Mouse (Mus musculus) hindbrain, embryonic 14.5 days (tissue): ENCODE data around the gene Ppp6r3. TPM values are rescaled to one million over a fixed set of nuclear protein-coding genes. Genes with fewer than 3 reads are reported as not detected.

Experiments
- ATAC-seq: fragments of 200-750 bp; cut with Nextera tagmentation; 2 replicates; pipeline ENCODE4 v1.8.0; 2017; ENCODE audit warnings: moderate number of reproducible peaks, mild to moderate bottlenecking, moderate TSS enrichment, moderate library complexity; ENCODE audit not compliant: low FRiP score
- DNase-seq: peaks from one replicate; pipeline ENCODE4 v3.0.0-alpha.2; 2015; ENCODE audit warnings: low spot score
- H3K27ac ChIP-seq: fragments of 300-500 bp; sonication (generic); 2 replicates; pipeline ENCODE4 v1.5.1; 2014; ENCODE audit warnings: mild to moderate bottlenecking, moderate library complexity
- H3K27me3 ChIP-seq: fragments of 300-500 bp; sonication (generic); 2 replicates; pipeline ENCODE4 v1.6.1; 2014; ENCODE audit warnings: mild to moderate bottlenecking, low read length, mixed read lengths; ENCODE audit not compliant: control insufficient read depth, insufficient read depth
- H3K36me3 ChIP-seq: fragments of 300-500 bp; sonication (generic); replicated peaks from 2 replicates; pipeline ENCODE4 v1.6.1; 2014; ENCODE audit not compliant: control insufficient read depth, insufficient read depth
- H3K4me1 ChIP-seq: fragments of 300-500 bp; sonication (generic); replicated peaks from 2 replicates; pipeline ENCODE4 v1.6.1; 2014; ENCODE audit warnings: antibody characterized with exemption, low read length, mixed read lengths; ENCODE audit not compliant: control insufficient read depth, insufficient read depth
- H3K4me2 ChIP-seq: fragments of 300-500 bp; sonication (generic); replicated peaks from 2 replicates; pipeline ENCODE4 v1.6.1; 2014; ENCODE audit warnings: mild to moderate bottlenecking, moderate library complexity
- H3K4me3 ChIP-seq: fragments of 300-500 bp; sonication (generic); replicated peaks from 2 replicates; pipeline ENCODE4 v1.5.1; 2014; ENCODE audit warnings: mild to moderate bottlenecking, low read length
- H3K9ac ChIP-seq: fragments of 300-500 bp; sonication (generic); 2 replicates; pipeline ENCODE4 v1.6.1; 2014
- H3K9me3 ChIP-seq: fragments of 300-500 bp; sonication (generic); 2 replicates; pipeline ENCODE4 v1.6.1; 2016; ENCODE audit warnings: low read length; ENCODE audit not compliant: control insufficient read depth
- WGBS: fragments of 180-500 bp; shearing (Covaris S2); extraction: QIAGEN DNeasy Blood & Tissue Kit; methylation state at CpG from one replicate; pipeline ENCODE4 v1.1.7; 2014; 5-methylcytosine and 5-hydroxymethylcytosine counted together
- polyA plus RNA-seq: library from polyadenylated mRNA; unstranded; fragments of >200 nt; fragmentation: Nextera tagmentation; extraction: Ambion mirVana; gene quantifications from 2 replicates; pipeline ENCODE4 v1.2.1, GENCODE M21; 2014

Gene Ppp6r3
- polyA plus RNA-seq, 1 experiment from 2014 or later, result 59.9 TPM

DNA sequence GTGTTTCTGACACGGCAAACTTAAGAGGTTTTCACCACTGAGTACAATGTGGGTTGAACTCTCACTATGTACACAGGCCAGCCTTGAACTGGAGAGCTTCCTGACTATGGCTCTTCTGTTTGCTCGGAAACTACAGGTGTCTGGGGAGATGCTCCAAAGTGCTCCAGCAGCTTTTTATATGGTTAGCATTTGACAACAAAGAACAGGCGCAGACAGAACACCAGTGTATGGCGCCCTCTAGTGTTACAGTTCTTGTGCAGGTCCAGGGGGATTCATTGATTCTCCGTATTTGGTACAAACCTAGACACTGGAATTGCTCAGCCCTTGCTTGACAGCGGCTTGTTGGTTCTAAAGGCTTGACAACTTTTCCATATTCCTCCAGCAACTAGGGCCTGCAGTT, 124.4 kb downstream of the Ppp6r3 start:
- Histone ChIP-seq H3K27me3 (no peaks in the 10 kb centered on the region), H3K9ac (no peak overlapping the region), H3K36me3 (peaks cover 35% of the 10 kb centered on the region), H3K4me2 (no peak overlapping the region), H3K4me3 (no peak overlapping the region), H3K27ac (no peak overlapping the region), H3K4me1 (no peaks in the 10 kb centered on the region), H3K9me3 (no peaks in the 10 kb centered on the region)
- WGBS, result 28% methylated on average over 6 of the region's 6 CpGs
- DNase-seq (peak; percentile 94), ATAC-seq (peak; percentile 75)

- H3K27me3 ChIP-seq, result no peaks in the 10 kb centered on the region
- H3K4me2 ChIP-seq, result no peak overlapping the region
- H3K9me3 ChIP-seq, result no peaks in the 10 kb centered on the region
- WGBS, result 93% methylated on average over 3 of the region's 3 CpGs
- H3K27ac ChIP-seq, result no peak overlapping the region
- ATAC-seq (peak; percentile 5; the same call in 1 of the 2 replicates), DNase-seq (no peak)
- no peak overlapping the region for H3K4me3 ChIP-seq
- H3K36me3 ChIP-seq, result peaks cover 30% of the 10 kb centered on the region
- no peaks in the 10 kb centered on the region for H3K4me1 ChIP-seq
- H3K9ac ChIP-seq, result no peak overlapping the region
These were observed 124.8 kb downstream of the Ppp6r3 start for GRCm38 (mm10) chr19:3450714-3451113.

DNA sequence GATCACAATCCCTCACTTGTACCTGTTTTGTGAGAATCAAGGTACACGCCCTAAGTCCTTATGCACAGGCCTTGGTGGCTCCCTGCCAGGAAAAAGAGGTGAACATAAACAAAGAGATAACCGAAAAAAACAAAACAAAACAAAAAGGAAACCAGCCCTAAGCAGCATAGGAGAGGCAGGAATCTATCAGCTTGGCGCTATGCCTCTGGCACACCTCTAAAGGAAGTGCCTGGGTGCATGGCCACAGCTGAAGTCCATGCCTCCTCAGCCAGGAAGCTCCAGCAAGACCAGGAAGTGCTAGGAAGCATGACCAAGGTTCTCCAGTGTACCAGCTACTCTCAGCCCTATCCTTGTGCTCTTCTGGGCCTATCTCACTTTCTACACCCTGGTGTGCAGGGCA, 126.3 kb downstream of the Ppp6r3 start:
- H3K27me3 ChIP-seq, result no peaks in the 10 kb centered on the region
- no peaks in the 10 kb centered on the region for H3K4me1 ChIP-seq
- ATAC-seq, result no peak
- H3K4me3 ChIP-seq, result no peak overlapping the region
- 73% methylated on average over 3 of the region's 3 CpGs for WGBS
- H3K4me2 ChIP-seq, result no peak overlapping the region
- peaks cover 16% of the 10 kb centered on the region for H3K36me3 ChIP-seq
- no peak overlapping the region for H3K9ac ChIP-seq
- no peak for DNase-seq
- H3K9me3 ChIP-seq, result no peaks in the 10 kb centered on the region
- no peak overlapping the region for H3K27ac ChIP-seq

DNA sequence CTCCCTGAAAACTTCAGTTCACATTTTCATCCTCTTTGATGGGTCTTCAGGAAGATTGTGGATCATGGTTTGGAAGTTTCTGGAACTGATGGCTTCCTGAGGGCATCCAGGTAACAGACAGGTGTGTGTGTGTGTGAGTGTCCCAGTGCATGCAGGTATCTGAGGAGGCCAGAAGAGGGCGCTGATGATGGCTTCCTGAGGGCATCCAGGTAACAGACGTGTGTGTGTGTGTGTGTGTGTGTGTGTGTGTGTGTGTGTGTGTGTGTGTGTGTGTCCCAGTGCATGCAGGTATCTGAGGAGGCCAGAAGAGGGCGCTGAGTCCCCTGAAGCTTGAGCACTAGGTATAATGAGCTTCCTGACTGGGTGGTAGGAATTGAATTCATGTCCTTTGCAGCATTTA, 128.2 kb downstream of the Ppp6r3 start:
- no peak overlapping the region for H3K27ac ChIP-seq
- H3K27me3 ChIP-seq, result no peaks in the 10 kb centered on the region
- no peak overlapping the region for H3K4me3 ChIP-seq
- 78% methylated on average over 3 of the region's 3 CpGs for WGBS
- ATAC-seq (no peak), DNase-seq (no peak)
- H3K9me3 ChIP-seq, result no peaks in the 10 kb centered on the region
- no peaks in the 10 kb centered on the region for H3K4me1 ChIP-seq
- H3K36me3 ChIP-seq, result no peaks in the 10 kb centered on the region
- H3K4me2 ChIP-seq, result no peak overlapping the region
- H3K9ac ChIP-seq, result no peak overlapping the region

GRCm38 (mm10) chr19:3441092-3441491, 134.5 kb downstream of the Ppp6r3 start:
- H3K27ac ChIP-seq, result peak overlapping the region; percentile 36; the same call in 1 of the 2 replicates
- DNase-seq (peak; percentile 35), ATAC-seq (peak; percentile 11; the same call in 1 of the 2 replicates)
- no peaks in the 10 kb centered on the region for H3K9me3 ChIP-seq
- no peaks in the 10 kb centered on the region for H3K4me1 ChIP-seq
- peak overlapping the region; percentile 14; the same call in 1 of the 2 replicates for H3K4me2 ChIP-seq
- H3K27me3 ChIP-seq, result no peaks in the 10 kb centered on the region
- 44% methylated on average over 10 of the region's 10 CpGs for WGBS
- no peak overlapping the region for H3K4me3 ChIP-seq
- 0 out of 2 replicates have a peak overlapping the region, but pooled peaks have one; percentile 8 for H3K9ac ChIP-seq
- no peaks in the 10 kb centered on the region for H3K36me3 ChIP-seq

GRCm38 (mm10) chr19:3440667-3441066, 134.9 kb downstream of the Ppp6r3 start:
- ATAC-seq (peak; percentile 18; the same call in 1 of the 2 replicates), DNase-seq (no peak)
- no peak overlapping the region for H3K4me3 ChIP-seq
- H3K9me3 ChIP-seq, result no peaks in the 10 kb centered on the region
- H3K27ac ChIP-seq, result peak overlapping the region; percentile 36; the same call in 1 of the 2 replicates
- WGBS, result 62% methylated on average over 5 of the region's 5 CpGs
- H3K4me1 ChIP-seq, result no peaks in the 10 kb centered on the region
- H3K9ac ChIP-seq, result 0 out of 2 replicates have a peak overlapping the region, but pooled peaks have one; percentile 8
- H3K27me3 ChIP-seq, result no peaks in the 10 kb centered on the region
- H3K4me2 ChIP-seq, result peak overlapping the region; percentile 14; the same call in 1 of the 2 replicates
- H3K36me3 ChIP-seq, result no peaks in the 10 kb centered on the region

DNA sequence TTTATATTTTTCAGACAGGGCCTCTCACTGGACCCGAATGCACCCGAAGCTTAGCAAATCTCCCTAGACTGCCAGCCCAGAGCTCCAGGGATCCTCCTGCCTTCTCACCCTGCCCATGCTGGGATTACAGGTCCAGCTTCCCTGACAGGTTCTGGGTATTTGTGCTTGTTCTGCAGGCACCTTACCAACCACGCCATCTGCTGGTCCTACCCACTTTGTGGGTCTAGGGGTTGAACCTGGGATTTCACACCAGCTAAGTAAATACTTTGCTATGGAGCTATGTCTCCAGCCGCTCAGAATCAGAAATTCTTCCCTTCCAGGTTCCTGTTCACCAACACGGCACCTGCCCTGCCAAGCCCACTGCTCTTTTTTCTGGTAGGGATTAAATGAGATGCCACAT, 137.6 kb downstream of the Ppp6r3 start:
- H3K4me2 ChIP-seq, result no peak overlapping the region
- no peak overlapping the region for H3K27ac ChIP-seq
- no peak for ATAC-seq
- H3K27me3 ChIP-seq, result no peaks in the 10 kb centered on the region
- no peaks in the 10 kb centered on the region for H3K4me1 ChIP-seq
- no peak for DNase-seq
- WGBS, result 71% methylated on average over 5 of the region's 5 CpGs
- H3K4me3 ChIP-seq, result no peak overlapping the region
- H3K9me3 ChIP-seq, result no peaks in the 10 kb centered on the region
- no peak overlapping the region for H3K9ac ChIP-seq
- no peaks in the 10 kb centered on the region for H3K36me3 ChIP-seq

- Histone ChIP-seq H3K4me3 (no peak overlapping the region), H3K4me1 (no peaks in the 10 kb centered on the region), H3K9ac (no peak overlapping the region), H3K27me3 (no peaks in the 10 kb centered on the region), H3K36me3 (no peaks in the 10 kb centered on the region), H3K27ac (no peak overlapping the region), H3K4me2 (no peak overlapping the region), H3K9me3 (no peaks in the 10 kb centered on the region)
- no peak for DNase-seq
- 56% methylated on average over 9 of the region's 9 CpGs for WGBS
- ATAC-seq, result no peak
These were observed 138.7 kb downstream of the Ppp6r3 start for GRCm38 (mm10) chr19:3436840-3437239.

GRCm38 (mm10) chr19:3435824-3436223, 139.7 kb downstream of the Ppp6r3 start:
- H3K9me3 ChIP-seq, result no peaks in the 10 kb centered on the region
- H3K4me2 ChIP-seq, result no peak overlapping the region
- H3K27me3 ChIP-seq, result no peaks in the 10 kb centered on the region
- H3K27ac ChIP-seq, result no peak overlapping the region
- no peak for ATAC-seq
- no peak for DNase-seq
- H3K9ac ChIP-seq, result no peak overlapping the region
- no peaks in the 10 kb centered on the region for H3K4me1 ChIP-seq
- WGBS, result 85% methylated on average over 3 of the region's 3 CpGs
- no peak overlapping the region for H3K4me3 ChIP-seq
- H3K36me3 ChIP-seq, result no peaks in the 10 kb centered on the region

DNA sequence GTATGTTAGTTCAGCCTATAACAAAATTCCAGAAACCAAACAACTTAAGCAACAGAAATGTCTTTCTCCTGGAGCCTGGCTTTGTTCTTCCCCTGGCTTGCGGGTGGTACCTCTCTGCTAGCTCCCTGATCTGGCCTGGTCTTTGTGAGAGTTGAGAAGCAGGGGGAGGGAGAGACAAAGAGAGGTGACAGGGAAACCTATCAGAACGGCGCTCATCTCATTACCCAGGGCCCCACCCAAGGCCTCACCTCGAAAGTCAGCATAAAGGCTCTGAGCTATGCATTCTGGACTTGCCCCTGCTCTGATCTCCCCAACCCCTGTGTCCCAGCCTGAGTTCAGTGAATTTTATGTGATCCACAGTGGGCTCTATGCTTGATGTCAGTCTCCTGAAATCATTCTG, 140.9 kb downstream of the Ppp6r3 start:
- Histone ChIP-seq H3K27me3 (no peaks in the 10 kb centered on the region), H3K4me3 (no peak overlapping the region), H3K4me1 (no peaks in the 10 kb centered on the region), H3K27ac (no peak overlapping the region), H3K9ac (no peak overlapping the region), H3K36me3 (no peaks in the 10 kb centered on the region), H3K9me3 (no peaks in the 10 kb centered on the region), H3K4me2 (no peak overlapping the region)
- 55% methylated on average over 4 of the region's 4 CpGs for WGBS
- ATAC-seq, result no peak
- no peak for DNase-seq
